ENCODE assay signal across 16 mouse cellular contexts in the genomic region with DNA sequence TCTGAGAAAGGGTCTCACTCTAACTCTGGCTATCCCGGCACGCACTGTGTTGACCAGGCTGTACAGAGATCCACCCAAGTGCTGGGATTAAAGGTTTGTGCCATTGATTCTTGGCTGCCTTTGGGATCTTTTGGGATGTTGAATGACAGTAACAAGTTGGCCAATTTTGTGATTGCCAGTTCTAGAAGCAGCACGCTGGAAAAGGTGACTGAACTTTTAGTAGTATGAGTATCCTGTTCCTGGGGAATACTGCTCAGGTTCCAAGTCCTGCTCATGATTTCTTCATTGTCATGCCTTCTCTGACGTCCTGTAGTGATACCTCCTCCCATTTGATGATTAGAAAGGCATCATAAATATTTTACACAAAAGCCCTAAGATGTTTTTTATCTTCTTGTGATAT.
"Had no signal": no experiment of that assay in that cellular context is flagged by ENCODE, and none has a peak within 500 bp of the region (broad histone marks: within the 10 kb centered on the region; RNA-seq: fewer than 3 reads in every experiment).

No protein-coding gene starts in this region.

- H3K4me1 ChIP-seq: neural tube, embryonic 12.5 days; neural tube, embryonic 13.5 days; neural tube, embryonic 15.5 days; stomach, embryonic 15.5 days had no signal

- H3K27me3 ChIP-seq: neural tube, embryonic 12.5 days; neural tube, embryonic 13.5 days; neural tube, embryonic 15.5 days; stomach, embryonic 15.5 days had no signal

- DNase-seq: retina, postnatal 1 day; right cerebral cortex, adult 18-20 months; right cerebral cortex, postnatal 14 days; right cerebral cortex, postnatal 25 days; right cerebral cortex, postnatal 4 days; spleen, adult 18-20 months; thymus, adult 18-20 months; thymus, adult 2 months; thymus, postnatal 14 days; thymus, postnatal 25 days; thymus, postnatal 4 days had no signal

- H3K9me3 ChIP-seq: neural tube, embryonic 12.5 days; neural tube, embryonic 13.5 days; neural tube, embryonic 15.5 days; stomach, embryonic 15.5 days had no signal

- H3K36me3 ChIP-seq: neural tube, embryonic 12.5 days; neural tube, embryonic 13.5 days; neural tube, embryonic 15.5 days; stomach, embryonic 15.5 days had no signal

- H3K4me2 ChIP-seq: neural tube, embryonic 12.5 days; neural tube, embryonic 13.5 days; neural tube, embryonic 15.5 days; stomach, embryonic 15.5 days had no signal

- H3K9ac ChIP-seq: neural tube, embryonic 12.5 days; neural tube, embryonic 13.5 days; neural tube, embryonic 15.5 days; stomach, embryonic 15.5 days had no signal

- H3K27ac ChIP-seq: neural tube, embryonic 12.5 days; neural tube, embryonic 13.5 days; neural tube, embryonic 15.5 days; stomach, embryonic 15.5 days; stomach, postnatal 0 days had no signal

- H3K4me3 ChIP-seq: neural tube, embryonic 12.5 days; neural tube, embryonic 13.5 days; neural tube, embryonic 15.5 days; stomach, embryonic 15.5 days had no signal
